Mouse (Mus musculus) forebrain, embryonic 11.5 days (tissue): ENCODE data around the gene Nrp1. TPM values are rescaled to one million over a fixed set of nuclear protein-coding genes. Genes with fewer than 3 reads are reported as not detected.

Source experiments
- ATAC-seq: fragments of 200-750 bp; cut with Nextera tagmentation; replicated peaks from 2 replicates; pipeline ENCODE4 v1.8.0; 2017; ENCODE audit warnings: moderate TSS enrichment; ENCODE audit not compliant: low FRiP score
- DNase-seq: peaks from one replicate; pipeline ENCODE4 v3.0.0-alpha.2; 2017; ENCODE audit warnings: low spot score
- H3K27ac ChIP-seq: fragments of 300-500 bp; sonication (generic); 2 replicates; pipeline ENCODE4 v1.5.1; 2014; ENCODE audit warnings: low read depth, low read length
- H3K27me3 ChIP-seq: fragments of 300-500 bp; sonication (generic); 2 replicates; pipeline ENCODE4 v1.6.1; 2014; ENCODE audit warnings: mild to moderate bottlenecking, low read length, mixed read lengths; ENCODE audit not compliant: control insufficient read depth, insufficient read depth
- H3K36me3 ChIP-seq: fragments of 300-500 bp; sonication (generic); 2 replicates; pipeline ENCODE4 v1.6.1; 2014; ENCODE audit warnings: mild to moderate bottlenecking, low read length, moderate library complexity, mixed read lengths; ENCODE audit not compliant: control insufficient read depth, insufficient read depth
- H3K4me1 ChIP-seq: fragments of 300-500 bp; sonication (generic); replicated peaks from 2 replicates; pipeline ENCODE4 v1.6.1; 2014; ENCODE audit warnings: low read length, mixed read lengths; ENCODE audit not compliant: control insufficient read depth, insufficient read depth
- H3K4me2 ChIP-seq: fragments of 300-500 bp; sonication (generic); 2 replicates; pipeline ENCODE4 v1.6.1; 2014; ENCODE audit warnings: low read depth, mild to moderate bottlenecking, low read length, moderate library complexity, mixed read lengths; ENCODE audit not compliant: severe bottlenecking
- H3K4me3 ChIP-seq: fragments of 300-500 bp; sonication (generic); 2 replicates; pipeline ENCODE4 v1.5.1; 2014; ENCODE audit warnings: low read depth, low read length
- H3K9ac ChIP-seq: fragments of 300-500 bp; sonication (generic); 2 replicates; pipeline ENCODE4 v1.6.1; 2014; ENCODE audit warnings: low read length
- H3K9me3 ChIP-seq: fragments of 300-500 bp; sonication (generic); 2 replicates; pipeline ENCODE4 v1.6.1; 2016; ENCODE audit warnings: low read length, mixed read lengths; ENCODE audit not compliant: control insufficient read depth
- WGBS: fragments of 180-500 bp; shearing (Covaris S2); extraction: QIAGEN DNeasy Blood & Tissue Kit; methylation state at CpG from one replicate; pipeline ENCODE4 v1.1.7; 2014; 5-methylcytosine and 5-hydroxymethylcytosine counted together
- polyA plus RNA-seq: library from polyadenylated mRNA; unstranded; fragments of >200 nt; fragmentation: Nextera tagmentation; extraction: Ambion mirVana; gene quantifications from 2 replicates; pipeline ENCODE4 v1.2.1, GENCODE M21; 2014

Gene Nrp1
- polyA plus RNA-seq, 1 experiment from 2014 or later: 28.3 TPM

DNA sequence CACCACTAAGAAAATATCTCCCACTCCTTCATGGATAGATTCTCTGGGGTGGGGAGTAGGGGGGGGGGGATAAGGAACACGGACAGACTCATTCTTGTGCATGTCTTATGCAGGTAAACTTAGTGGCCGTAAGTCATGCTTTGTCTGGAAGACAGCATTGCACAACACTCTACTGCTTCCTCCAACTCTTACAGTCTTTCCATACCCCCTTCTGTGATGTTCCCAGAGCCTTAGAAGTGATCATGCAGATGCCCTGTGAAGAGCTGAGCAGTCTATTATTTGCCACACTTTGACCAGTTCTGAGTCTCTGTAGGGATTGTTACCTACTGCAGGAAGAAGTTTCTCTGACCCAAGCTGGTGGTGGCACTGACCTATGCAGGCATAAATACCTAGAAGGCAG lies 98.9 kb downstream of the Nrp1 start:
- H3K9me3 ChIP-seq: no peaks in the 10 kb centered on the region
- H3K4me2 ChIP-seq: no peak overlapping the region
- no peak overlapping the region for H3K4me3 ChIP-seq
- H3K36me3 ChIP-seq: no peaks in the 10 kb centered on the region
- 91% methylated on average over 2 of the region's 2 CpGs for WGBS
- ATAC-seq: no peak
- no peak overlapping the region for H3K27ac ChIP-seq
- H3K9ac ChIP-seq: no peak overlapping the region
- DNase-seq: no peak
- H3K27me3 ChIP-seq: no peaks in the 10 kb centered on the region
- H3K4me1 ChIP-seq: no peaks in the 10 kb centered on the region

DNA sequence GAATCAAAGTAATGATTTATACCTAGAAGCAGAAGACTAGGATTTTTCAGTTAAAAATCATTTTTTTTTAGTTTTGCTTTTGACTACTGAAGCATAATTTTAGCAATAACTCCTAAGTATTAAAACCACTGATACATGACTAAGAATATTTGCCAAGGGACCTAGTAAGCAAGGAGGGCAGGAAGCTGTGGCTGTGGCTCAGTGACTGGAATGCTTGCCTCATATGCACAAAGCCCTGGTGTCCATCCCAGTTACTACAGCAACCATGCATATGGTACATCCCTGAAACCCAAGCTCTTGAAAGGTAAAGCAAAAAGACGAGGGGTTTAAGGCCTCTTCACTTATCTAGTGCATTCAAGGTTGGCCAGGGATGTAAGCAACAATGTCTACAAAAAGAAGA lies 101.3 kb downstream of the Nrp1 start:
- DNase-seq: no peak
- Histone ChIP-seq H3K9me3 (no peaks in the 10 kb centered on the region), H3K4me2 (no peak overlapping the region), H3K4me3 (no peak overlapping the region), H3K4me1 (no peaks in the 10 kb centered on the region), H3K36me3 (no peaks in the 10 kb centered on the region), H3K27ac (no peak overlapping the region), H3K9ac (no peak overlapping the region), H3K27me3 (no peaks in the 10 kb centered on the region)
- 52% methylated on average over 1 of the region's 1 CpGs for WGBS
- no peak for ATAC-seq

- no peak overlapping the region for H3K9ac ChIP-seq
- H3K9me3 ChIP-seq: no peaks in the 10 kb centered on the region
- ATAC-seq: no peak
- H3K4me2 ChIP-seq: no peak overlapping the region
- H3K4me1 ChIP-seq: no peaks in the 10 kb centered on the region
- no peak overlapping the region for H3K4me3 ChIP-seq
- no peak overlapping the region for H3K27ac ChIP-seq
- no peak for DNase-seq
- H3K36me3 ChIP-seq: no peaks in the 10 kb centered on the region
- no peaks in the 10 kb centered on the region for H3K27me3 ChIP-seq
Measured at GRCm38 (mm10) chr8:128461716-128462115, 103.3 kb downstream of the Nrp1 start.

- ATAC-seq (no peak), DNase-seq (no peak)
- H3K9me3 ChIP-seq: no peaks in the 10 kb centered on the region
- H3K4me1 ChIP-seq: no peaks in the 10 kb centered on the region
- no peaks in the 10 kb centered on the region for H3K27me3 ChIP-seq
- H3K36me3 ChIP-seq: no peaks in the 10 kb centered on the region
- H3K4me3 ChIP-seq: no peak overlapping the region
- H3K4me2 ChIP-seq: no peak overlapping the region
- no peak overlapping the region for H3K27ac ChIP-seq
- H3K9ac ChIP-seq: no peak overlapping the region
Measured at GRCm38 (mm10) chr8:128463162-128463561, 104.8 kb downstream of the Nrp1 start.

DNA sequence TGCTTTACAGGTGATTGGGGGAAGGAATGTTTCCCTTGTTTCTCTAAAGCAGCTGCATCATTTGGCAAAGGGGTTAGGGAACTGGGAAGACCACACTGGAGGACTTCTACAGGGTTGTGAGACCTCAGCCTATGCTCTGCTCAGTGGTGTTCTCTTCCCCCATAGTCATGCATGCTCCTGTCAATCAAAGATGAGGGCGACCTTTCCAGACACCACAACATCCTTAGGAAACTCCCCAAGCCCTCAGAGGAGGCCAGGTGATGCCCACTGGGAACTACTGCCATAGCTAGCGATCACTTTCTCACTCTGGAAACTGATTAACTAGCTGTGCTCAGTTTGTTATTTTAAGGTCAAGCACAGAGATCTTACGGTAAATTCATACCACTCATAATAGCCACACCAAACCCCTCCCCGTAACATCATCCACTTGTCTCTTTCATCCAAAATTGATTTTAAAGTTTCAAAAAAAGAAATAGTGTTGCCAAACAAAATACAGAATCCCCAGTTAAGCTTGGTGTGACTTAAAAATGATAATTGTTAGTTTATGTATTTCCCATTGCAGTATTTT lies 105.7 kb downstream of the Nrp1 start:
- Histone ChIP-seq H3K9ac (no peak overlapping the region), H3K4me3 (no peak overlapping the region), H3K36me3 (no peaks in the 10 kb centered on the region), H3K4me2 (no peak overlapping the region), H3K9me3 (no peaks in the 10 kb centered on the region), H3K27ac (no peak overlapping the region), H3K4me1 (no peaks in the 10 kb centered on the region), H3K27me3 (no peaks in the 10 kb centered on the region)
- WGBS: 86% methylated on average over 4 of the region's 4 CpGs
- no peak for DNase-seq
- no peak for ATAC-seq

GRCm38 (mm10) chr8:128465553-128465952 lies 107.1 kb downstream of the Nrp1 start:
- H3K36me3 ChIP-seq: no peaks in the 10 kb centered on the region
- H3K4me3 ChIP-seq: no peak overlapping the region
- ATAC-seq: no peak
- H3K9me3 ChIP-seq: no peaks in the 10 kb centered on the region
- no peak overlapping the region for H3K27ac ChIP-seq
- H3K27me3 ChIP-seq: no peaks in the 10 kb centered on the region
- 94% methylated on average over 2 of the region's 2 CpGs for WGBS
- no peak overlapping the region for H3K9ac ChIP-seq
- no peak overlapping the region for H3K4me2 ChIP-seq
- no peak for DNase-seq
- no peaks in the 10 kb centered on the region for H3K4me1 ChIP-seq

DNA sequence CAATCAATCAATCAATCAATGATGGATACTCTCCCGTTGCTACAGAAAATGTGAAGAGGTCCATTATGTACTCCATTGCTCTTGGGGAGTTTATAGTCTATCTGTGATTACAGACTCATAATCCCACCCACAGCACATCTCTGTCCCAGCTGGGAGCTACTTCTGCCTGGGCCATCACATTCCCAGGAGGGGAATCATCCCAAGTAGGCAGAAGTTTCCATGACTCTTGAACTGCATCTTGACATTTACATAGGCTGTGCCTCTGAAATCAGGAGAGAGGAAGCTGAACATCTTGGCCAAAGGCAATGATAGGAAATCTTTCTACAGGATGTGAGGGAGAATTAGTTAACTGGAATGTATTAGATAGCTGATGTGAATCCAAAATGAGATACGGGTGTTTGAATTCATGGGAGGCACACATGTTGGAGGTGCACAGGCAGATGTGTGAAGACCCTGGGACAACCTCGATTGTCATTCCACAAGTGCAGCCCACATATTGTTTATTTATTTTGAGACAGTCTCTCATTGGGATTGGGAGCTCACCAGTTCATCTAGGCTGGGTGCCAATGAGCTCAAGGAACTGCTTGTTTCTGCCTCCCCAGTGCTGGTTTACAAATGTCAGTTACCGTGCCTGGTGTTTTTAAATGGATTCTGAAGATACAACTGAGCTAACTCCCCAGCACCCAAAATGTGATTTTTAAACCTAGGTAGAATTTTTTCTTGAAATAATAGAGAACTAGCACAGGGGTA lies 108.5 kb downstream of the Nrp1 start:
- Histone ChIP-seq H3K4me2 (no peak overlapping the region), H3K27ac (no peak overlapping the region), H3K4me3 (no peak overlapping the region), H3K9ac (no peak overlapping the region), H3K9me3 (no peaks in the 10 kb centered on the region), H3K4me1 (no peaks in the 10 kb centered on the region), H3K27me3 (no peaks in the 10 kb centered on the region), H3K36me3 (no peaks in the 10 kb centered on the region)
- 90% methylated on average over 4 of the region's 4 CpGs for WGBS
- DNase-seq: no peak
- ATAC-seq: no peak

DNA sequence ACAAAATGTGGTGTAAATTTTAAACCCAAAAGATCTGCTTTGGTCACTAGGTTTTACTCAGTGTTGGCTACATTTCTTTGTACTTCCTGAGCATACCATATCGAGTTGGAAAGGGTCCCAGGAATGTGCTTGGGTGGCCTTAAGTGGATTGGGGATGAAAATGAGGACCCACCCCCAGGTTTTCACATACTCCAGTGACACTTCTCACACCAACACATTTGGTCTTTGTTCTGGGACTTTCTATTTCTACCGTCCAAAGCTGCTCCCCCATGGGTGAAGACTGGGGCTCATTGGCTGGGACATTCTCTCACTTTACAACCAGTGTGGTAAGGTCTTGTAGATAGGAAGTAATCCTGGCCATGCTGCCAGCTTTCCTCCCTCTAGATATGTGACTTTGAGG lies 111.7 kb downstream of the Nrp1 start:
- ATAC-seq (no peak), DNase-seq (no peak)
- no peaks in the 10 kb centered on the region for H3K36me3 ChIP-seq
- 72% methylated on average over 2 of the region's 2 CpGs for WGBS
- no peaks in the 10 kb centered on the region for H3K4me1 ChIP-seq
- no peaks in the 10 kb centered on the region for H3K27me3 ChIP-seq
- no peaks in the 10 kb centered on the region for H3K9me3 ChIP-seq
- no peak overlapping the region for H3K4me3 ChIP-seq
- no peak overlapping the region for H3K4me2 ChIP-seq
- H3K27ac ChIP-seq: no peak overlapping the region
- no peak overlapping the region for H3K9ac ChIP-seq

GRCm38 (mm10) chr8:128471186-128471585 lies 112.8 kb downstream of the Nrp1 start:
- H3K4me1 ChIP-seq: no peaks in the 10 kb centered on the region
- H3K27ac ChIP-seq: no peak overlapping the region
- H3K27me3 ChIP-seq: no peaks in the 10 kb centered on the region
- DNase-seq: no peak
- no peak overlapping the region for H3K4me3 ChIP-seq
- ATAC-seq: no peak
- no peak overlapping the region for H3K9ac ChIP-seq
- H3K4me2 ChIP-seq: no peak overlapping the region
- WGBS: 86% methylated on average over 2 of the region's 2 CpGs
- no peaks in the 10 kb centered on the region for H3K36me3 ChIP-seq
- no peaks in the 10 kb centered on the region for H3K9me3 ChIP-seq
